Mouse (Mus musculus) heart, postnatal 0 days (tissue): ENCODE results near the gene Ubl7.

Experiments
- CTCF ChIP-seq: IDR thresholded peaks from 2 replicates; pipeline ENCODE4 v1.5.1; 2016; ENCODE audit warnings: antibody characterized with exemption, control low read depth, low read depth
- EP300 ChIP-seq: IDR thresholded peaks from 2 replicates; pipeline ENCODE4 v1.6.1; 2016; ENCODE audit warnings: antibody characterized with exemption, low read depth

- TF ChIP-seq EP300 (no peak), CTCF (no peak)
These were observed 50.4 kb downstream of the Ubl7 start for GRCm38 (mm10) chr9:57961226-57961625.
